Mouse (Mus musculus) heart, embryonic 16.5 days (tissue): Measurements from ENCODE around the gene Gm21970. TPM values are rescaled to one million over a fixed set of nuclear protein-coding genes. Genes with fewer than 3 reads are reported as not detected.
A peak's percentile ranks its signal among the peaks of the same experiment; 100 is the strongest.

Experiments used
- ATAC-seq: fragments of 200-750 bp; cut with Nextera tagmentation; replicated peaks from 2 replicates; pipeline ENCODE4 v1.8.0; 2017; ENCODE audit warnings: moderate number of reproducible peaks; ENCODE audit not compliant: insufficient read depth, low FRiP score; ENCODE audit errors: extremely low read depth
- H3K27ac ChIP-seq: fragments of 300-500 bp; sonication (generic); 2 replicates; pipeline ENCODE4 v1.5.1; 2014; ENCODE audit warnings: mild to moderate bottlenecking, low read length, control low read depth, moderate library complexity
- H3K27me3 ChIP-seq: fragments of 300-500 bp; sonication (generic); 2 replicates; pipeline ENCODE4 v1.6.1; 2014; ENCODE audit warnings: low read length, mixed read lengths; ENCODE audit not compliant: control insufficient read depth, insufficient read depth
- H3K36me3 ChIP-seq: fragments of 300-500 bp; sonication (generic); 2 replicates; pipeline ENCODE4 v1.6.1; 2014; ENCODE audit not compliant: control insufficient read depth, insufficient read depth
- H3K4me1 ChIP-seq: fragments of 300-500 bp; sonication (generic); 2 replicates; pipeline ENCODE4 v1.6.1; 2014; ENCODE audit warnings: low read length, mixed read lengths; ENCODE audit not compliant: control insufficient read depth, insufficient read depth
- H3K4me2 ChIP-seq: fragments of 300-500 bp; sonication (generic); 2 replicates; pipeline ENCODE4 v1.6.1; 2014; ENCODE audit warnings: low read depth, mild to moderate bottlenecking, control low read depth, low read length
- H3K4me3 ChIP-seq: fragments of 300-500 bp; sonication (generic); 2 replicates; pipeline ENCODE4 v1.5.1; 2014; ENCODE audit warnings: mild to moderate bottlenecking, control low read depth, low read length
- H3K9ac ChIP-seq: fragments of 300-500 bp; sonication (generic); 2 replicates; pipeline ENCODE4 v1.6.1; 2014; ENCODE audit warnings: low read length, control low read depth
- H3K9me3 ChIP-seq: fragments of 300-500 bp; sonication (generic); replicated peaks from 2 replicates; pipeline ENCODE4 v1.6.1; 2016; ENCODE audit warnings: low read length; ENCODE audit not compliant: control insufficient read depth
- WGBS: fragments of 180-500 bp; shearing (Covaris S2); extraction: QIAGEN DNeasy Blood & Tissue Kit; methylation state at CpG from one replicate; pipeline ENCODE4 v1.1.7; 2014; 5-methylcytosine and 5-hydroxymethylcytosine counted together
- polyA plus RNA-seq: library from polyadenylated mRNA; unstranded; fragments of >200 nt; fragmentation: Nextera tagmentation; extraction: Ambion mirVana; gene quantifications from 2 replicates; pipeline ENCODE4 v1.2.1, GENCODE M21; 2015

Gene Gm21970
- polyA plus RNA-seq, 1 experiment from 2014 or later, result not detected

DNA sequence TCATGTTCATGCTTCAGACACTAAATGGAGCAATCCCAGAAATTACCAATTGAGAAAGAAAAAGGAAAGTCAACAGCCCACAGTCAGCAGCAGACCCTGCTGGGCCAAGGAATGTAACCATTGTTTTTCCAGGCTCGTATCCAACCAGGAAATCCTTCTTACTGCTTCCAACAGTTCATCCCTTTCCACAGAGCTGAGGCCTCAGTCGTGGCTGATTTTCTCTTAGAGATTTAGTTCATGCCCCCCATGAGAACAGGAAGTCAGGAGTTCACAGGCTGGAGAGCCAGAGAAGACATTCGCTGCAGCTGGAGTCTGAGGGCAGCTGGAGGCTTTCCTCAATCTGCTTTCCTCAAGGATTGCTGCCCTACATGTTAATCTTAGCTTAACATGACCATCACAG, 28.0 kb upstream of the Gm21970 start:
- peak; percentile 50 for ATAC-seq
- no peaks in the 10 kb centered on the region for H3K36me3 ChIP-seq
- no peak overlapping the region for H3K9ac ChIP-seq
- WGBS, result 28% methylated on average over 3 of the region's 3 CpGs
- no peaks in the 10 kb centered on the region for H3K9me3 ChIP-seq
- no peak overlapping the region for H3K4me3 ChIP-seq
- H3K4me1 ChIP-seq, result peaks cover 19% of the 10 kb centered on the region
- H3K27me3 ChIP-seq, result no peaks in the 10 kb centered on the region
- no peak overlapping the region for H3K4me2 ChIP-seq
- H3K27ac ChIP-seq, result peak overlapping the region; percentile 86

DNA sequence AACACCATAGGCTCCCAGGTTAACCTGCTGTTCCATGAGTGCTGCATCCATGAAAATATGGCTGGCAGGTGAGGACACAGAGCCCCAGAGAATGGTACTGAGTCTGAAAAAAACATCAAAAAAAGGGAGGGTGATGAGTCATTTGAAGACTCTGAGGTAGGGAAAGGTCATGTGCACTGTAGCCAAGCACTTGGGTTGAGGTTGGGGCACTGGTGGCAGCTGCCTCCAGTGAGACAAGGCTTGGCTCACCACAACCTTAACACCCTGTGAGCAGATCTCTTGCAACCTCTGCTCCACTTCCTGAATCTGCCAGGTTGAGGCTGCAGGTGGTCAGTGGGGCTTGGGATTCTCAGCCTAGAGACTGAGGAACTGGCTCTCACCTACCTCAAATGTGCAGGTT, 25.0 kb upstream of the Gm21970 start:
- ATAC-seq, result no peak
- H3K4me1 ChIP-seq, result peaks cover 19% of the 10 kb centered on the region
- H3K9me3 ChIP-seq, result no peaks in the 10 kb centered on the region
- no peak overlapping the region for H3K4me2 ChIP-seq
- H3K36me3 ChIP-seq, result no peaks in the 10 kb centered on the region
- no peaks in the 10 kb centered on the region for H3K27me3 ChIP-seq
- peak overlapping the region; percentile 57 for H3K27ac ChIP-seq
- H3K9ac ChIP-seq, result no peak overlapping the region
- H3K4me3 ChIP-seq, result no peak overlapping the region

- Histone ChIP-seq H3K27me3 (no peaks in the 10 kb centered on the region), H3K4me2 (no peak overlapping the region), H3K9me3 (no peaks in the 10 kb centered on the region), H3K4me1 (peaks cover 18% of the 10 kb centered on the region), H3K27ac (peak overlapping the region; percentile 57), H3K36me3 (no peaks in the 10 kb centered on the region), H3K9ac (no peak overlapping the region), H3K4me3 (no peak overlapping the region)
- ATAC-seq, result no peak
- 72% methylated on average over 2 of the region's 2 CpGs for WGBS
Observed at GRCm38 (mm10) chr16:91367066-91367465, 24.5 kb upstream of the Gm21970 start.

DNA sequence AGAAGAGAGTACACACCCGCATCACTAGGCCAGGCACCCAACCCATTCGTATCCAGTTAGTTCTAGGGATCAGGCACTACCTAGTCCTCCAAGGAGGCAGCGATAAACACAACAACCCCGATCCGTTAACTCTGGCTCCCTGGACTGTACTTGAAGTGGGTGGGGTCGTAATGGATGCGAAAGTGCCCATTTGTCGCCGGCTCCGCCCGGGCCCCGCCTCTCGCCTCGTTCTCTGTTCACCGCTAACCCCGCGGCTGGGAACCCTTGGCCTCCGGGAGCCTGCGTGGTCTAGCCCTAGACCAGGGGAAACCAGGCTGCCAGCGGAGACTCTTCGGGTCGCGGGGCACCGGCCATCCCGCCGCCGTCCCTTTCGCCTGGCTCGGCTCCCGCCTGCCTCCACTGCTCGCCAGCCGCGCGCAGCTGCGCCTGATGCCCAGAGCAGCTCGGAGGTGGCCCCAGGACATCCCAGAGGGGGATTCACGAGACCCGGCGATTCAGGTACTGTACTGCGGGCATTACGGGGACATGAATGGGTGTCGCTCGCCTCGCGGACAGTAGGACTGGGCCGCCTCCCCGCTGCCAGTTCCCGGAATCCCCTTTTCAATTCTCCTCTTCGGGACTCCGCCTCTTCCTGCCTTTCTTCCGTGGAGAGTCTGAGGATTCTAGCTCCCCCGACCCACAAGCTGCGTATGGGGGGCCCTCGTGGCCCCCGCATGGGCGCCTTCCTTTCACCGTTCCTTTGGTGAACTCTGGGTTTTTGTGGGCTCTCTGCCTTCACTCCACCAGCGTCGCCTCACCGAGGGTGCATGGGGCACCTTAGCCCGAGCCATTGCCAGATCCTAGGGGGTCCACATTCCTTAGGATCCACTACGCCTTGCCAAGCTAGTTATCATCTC, 18.7 kb upstream of the Gm21970 start, which contains the start of gene Ifnar2:
TSS of gene Ifnar2 (plus strand) at position 207 of the 896 bp plus-strand sequence.
- under 1% methylated on average over 62 of the region's 62 CpGs for WGBS
- Histone ChIP-seq H3K27me3 (no peaks in the 10 kb centered on the region), H3K9ac (peak within 1 kb of the TSS; percentile 89), H3K27ac (peak within 1 kb of the TSS; percentile 96), H3K4me2 (peak within 1 kb of the TSS; percentile 85), H3K9me3 (0 out of 2 replicates have a peak, but pooled peaks cover 2% of the 10 kb centered on the region), H3K36me3 (peaks cover 5% of the 10 kb centered on the region; the same call in 1 of the 2 replicates), H3K4me3 (peak within 1 kb of the TSS; percentile 73), H3K4me1 (peaks cover 13% of the 10 kb centered on the region)
- peak; percentile 93 for ATAC-seq

GRCm38 (mm10) chr16:91373473-91374252, 17.9 kb upstream of the Gm21970 start:
- Histone ChIP-seq H3K9ac (peak overlapping the region; percentile 89), H3K27me3 (no peaks in the 10 kb centered on the region)
- ATAC-seq, result no peak

DNA sequence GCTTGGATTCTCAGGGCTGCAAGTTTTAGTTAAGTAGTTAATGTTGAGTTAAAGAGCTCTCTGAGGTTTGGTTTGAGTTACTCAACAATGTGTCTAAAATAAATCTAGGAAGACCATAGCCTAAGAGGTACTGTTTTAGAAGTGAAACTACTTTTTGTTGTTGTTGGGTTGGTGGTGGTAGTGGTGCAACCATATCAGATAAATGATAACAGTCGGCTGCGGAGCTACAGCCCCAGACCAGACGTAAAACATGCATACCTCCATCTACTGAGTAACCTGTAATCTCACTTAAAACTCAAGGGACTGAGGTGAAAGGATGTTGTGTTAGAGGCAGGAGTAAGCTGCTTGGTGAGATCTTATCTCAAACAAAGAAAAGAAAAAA, 17.3 kb upstream of the Gm21970 start:
- H3K27me3 ChIP-seq, result no peaks in the 10 kb centered on the region
- peak overlapping the region; percentile 73 for H3K4me3 ChIP-seq
- ATAC-seq, result no peak
- peak overlapping the region; percentile 85 for H3K4me2 ChIP-seq
- peak overlapping the region; percentile 96 for H3K27ac ChIP-seq
- 27% methylated on average over 3 of the region's 3 CpGs for WGBS
- peak overlapping the region; percentile 89; the same call in 1 of the 2 replicates for H3K9ac ChIP-seq
- H3K4me1 ChIP-seq, result peaks cover 24% of the 10 kb centered on the region
- H3K36me3 ChIP-seq, result peaks cover 5% of the 10 kb centered on the region; the same call in 1 of the 2 replicates
- 0 out of 2 replicates have a peak, but pooled peaks cover 2% of the 10 kb centered on the region for H3K9me3 ChIP-seq

More at GRCm38 (mm10) chr16:91373473-91374252, 17.9 kb upstream of the Gm21970 start:
- Histone ChIP-seq H3K4me1 (peaks cover 18% of the 10 kb centered on the region), H3K9me3 (0 out of 2 replicates have a peak, but pooled peaks cover 2% of the 10 kb centered on the region), H3K27ac (peak overlapping the region; percentile 96), H3K4me3 (peak overlapping the region; percentile 73), H3K4me2 (peak overlapping the region; percentile 85), H3K36me3 (peaks cover 5% of the 10 kb centered on the region; the same call in 1 of the 2 replicates)
- 27% methylated on average over 13 of the region's 13 CpGs for WGBS

DNA sequence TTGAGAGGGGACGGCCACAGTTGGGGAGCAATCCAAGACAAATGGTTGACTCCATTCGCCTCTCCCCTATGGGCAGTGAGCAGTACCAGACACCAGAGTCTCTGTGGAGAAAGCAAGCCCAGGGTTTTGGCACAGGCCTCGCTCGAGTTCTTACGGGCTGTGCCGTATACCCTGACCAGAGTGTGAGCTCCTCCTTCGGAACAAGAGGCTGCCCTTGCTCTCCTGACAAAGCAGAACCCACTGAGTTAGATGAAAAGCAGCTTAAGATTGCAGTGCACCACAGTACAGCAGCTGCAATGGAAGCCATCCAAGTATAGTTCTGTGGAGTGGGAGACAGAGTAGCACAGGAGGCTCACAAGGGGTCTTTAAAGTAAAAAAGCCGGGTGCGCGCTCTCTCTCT, 14.8 kb upstream of the Gm21970 start:
- Histone ChIP-seq H3K27ac (peak overlapping the region; percentile 43; the same call in 1 of the 2 replicates), H3K4me2 (no peak overlapping the region), H3K27me3 (no peaks in the 10 kb centered on the region), H3K9me3 (0 out of 2 replicates have a peak, but pooled peaks cover 2% of the 10 kb centered on the region), H3K9ac (no peak overlapping the region), H3K4me3 (no peak overlapping the region), H3K4me1 (peaks cover 27% of the 10 kb centered on the region), H3K36me3 (peaks cover 5% of the 10 kb centered on the region; the same call in 1 of the 2 replicates)
- WGBS, result 89% methylated on average over 10 of the region's 10 CpGs
- ATAC-seq, result no peak

DNA sequence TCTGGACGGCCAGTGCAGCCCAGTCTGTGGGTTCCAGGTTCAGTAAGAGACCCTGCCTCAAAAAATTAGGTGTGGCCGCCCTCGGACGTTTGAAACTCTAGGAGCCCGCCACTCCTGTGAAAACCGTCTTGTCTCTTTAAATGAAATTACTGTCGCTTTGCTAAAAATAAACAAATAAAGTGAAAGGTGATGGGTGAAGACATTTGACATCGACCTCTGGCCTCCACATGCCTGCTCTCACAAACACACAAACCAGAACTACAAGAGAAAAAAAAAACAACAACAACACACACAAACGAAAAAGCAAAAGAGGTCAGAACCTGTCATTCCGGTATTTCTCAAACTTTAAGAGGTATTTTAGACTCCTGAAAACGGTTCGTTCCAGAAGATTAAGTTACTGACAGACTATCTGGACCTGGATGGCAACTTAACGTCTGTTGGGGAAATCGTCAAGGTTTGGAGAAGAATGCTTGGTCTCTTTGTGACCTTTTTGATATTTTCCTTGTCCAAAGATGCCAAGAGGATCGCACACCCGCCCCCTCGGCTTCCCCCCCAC, 13.0 kb upstream of the Gm21970 start:
- Histone ChIP-seq H3K9me3 (0 out of 2 replicates have a peak, but pooled peaks cover 2% of the 10 kb centered on the region), H3K27ac (peak overlapping the region; percentile 66), H3K27me3 (no peaks in the 10 kb centered on the region), H3K4me3 (peak overlapping the region; percentile 9; the same call in 1 of the 2 replicates), H3K4me2 (peak overlapping the region; percentile 44), H3K9ac (no peak overlapping the region), H3K4me1 (peaks cover 26% of the 10 kb centered on the region), H3K36me3 (peaks cover 5% of the 10 kb centered on the region; the same call in 1 of the 2 replicates)
- WGBS, result 44% methylated on average over 17 of the region's 17 CpGs
- no peak for ATAC-seq
